Mouse (Mus musculus): ENCODE data around the gene Pnliprp2. TPM values are rescaled to one million over a fixed set of nuclear protein-coding genes. Genes with fewer than 3 reads are reported as not detected.

The Pnliprp2 gene
- polyA plus RNA-seq (2014; fragmentation: Illumina TruSeq; extraction: RNeasy Lipid Tissue Mini Kit (QIAGEN cat#74804); ENCODE audit: low read depth, low replicate concordance): 0.56 TPM

DNA sequence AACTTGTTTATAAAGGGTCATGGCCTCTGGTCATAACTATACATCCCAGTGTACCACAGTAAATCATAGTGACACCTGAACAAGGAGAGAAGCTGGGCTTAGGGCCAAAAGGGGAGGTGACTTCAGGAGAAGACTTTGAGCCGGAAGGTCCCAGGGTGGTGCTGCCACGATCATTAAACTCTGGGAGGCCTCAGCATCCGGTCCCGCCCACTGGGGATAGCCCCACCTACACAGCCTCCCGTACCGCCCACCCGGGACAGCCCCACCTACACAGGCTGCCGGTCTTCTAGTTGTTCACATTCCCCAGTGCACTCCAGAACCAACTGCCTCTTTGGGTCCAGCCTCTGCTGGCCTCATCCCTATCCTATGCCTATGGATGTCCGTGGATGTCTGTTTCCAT, at the start of gene Pnliprp2:
TSS of gene Pnliprp2 (plus strand) at position 297 of the 400 bp plus-strand sequence.

GRCm38 (mm10) chr19:58728445-58729031, 31.0 kb upstream of the Pnliprp2 start, which contains the start of gene Pnliprp1:
Gene Pnliprp1, plus strand, starts transcription at chr19:58728887.

DNA sequence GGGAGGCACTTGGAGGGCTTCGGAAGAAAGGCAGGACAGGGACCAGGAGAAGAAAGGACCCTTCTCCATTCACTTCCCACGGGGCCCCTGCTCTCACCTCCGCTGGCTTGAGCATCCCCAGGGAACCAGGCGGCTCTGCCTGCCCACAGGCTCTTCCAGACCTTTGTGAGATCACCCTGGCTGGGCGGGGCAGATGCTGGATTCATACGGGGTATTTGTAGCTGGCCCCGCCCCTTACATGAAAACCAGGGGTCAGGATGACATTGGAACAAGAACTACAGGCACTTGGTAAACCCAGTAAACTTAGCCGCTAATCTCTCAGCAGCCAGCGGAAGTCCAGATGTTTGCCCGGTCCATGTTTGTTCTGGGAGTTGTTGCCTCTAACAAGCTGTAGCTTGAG, 34.8 kb downstream of the Pnliprp2 start, which contains the start of gene 1700019N19Rik:
TSS of gene 1700019N19Rik (minus strand) at position 178 of the 400 bp plus-strand sequence.

Other genes starting within 250 kb of the Pnliprp2 start
- gene Ccdc172, start 247.7 kb upstream of the Pnliprp2 start, polyA plus RNA-seq (2014; fragmentation: Illumina TruSeq; extraction: RNeasy Lipid Tissue Mini Kit (QIAGEN cat#74804); ENCODE audit: low read depth, low replicate concordance): 85.4 TPM
- 0.78 TPM for gene Pnlip, start 107.2 kb upstream of the Pnliprp2 start, polyA plus RNA-seq (2014; fragmentation: Illumina TruSeq; extraction: RNeasy Lipid Tissue Mini Kit (QIAGEN cat#74804); ENCODE audit: low read depth, low replicate concordance)
- not detected for gene Pnliprp1, start 30.8 kb upstream of the Pnliprp2 start, polyA plus RNA-seq (2014; fragmentation: Illumina TruSeq; extraction: RNeasy Lipid Tissue Mini Kit (QIAGEN cat#74804); ENCODE audit: low read depth, low replicate concordance)
- 92.6 TPM for gene 1700019N19Rik, start 34.7 kb downstream of the Pnliprp2 start, polyA plus RNA-seq (2014; fragmentation: Illumina TruSeq; extraction: RNeasy Lipid Tissue Mini Kit (QIAGEN cat#74804); ENCODE audit: low read depth, low replicate concordance)
- gene Eno4, start 183.7 kb downstream of the Pnliprp2 start, polyA plus RNA-seq (2014; fragmentation: Illumina TruSeq; extraction: RNeasy Lipid Tissue Mini Kit (QIAGEN cat#74804); ENCODE audit: low read depth, low replicate concordance): 29.0 TPM
- 13.1 TPM for gene Hspa12a, start 183.9 kb downstream of the Pnliprp2 start, polyA plus RNA-seq (2014; fragmentation: Illumina TruSeq; extraction: RNeasy Lipid Tissue Mini Kit (QIAGEN cat#74804); ENCODE audit: low read depth, low replicate concordance)